Mouse (Mus musculus): ENCODE measurements around the gene D17H6S53E. TPM values are rescaled to one million over a fixed set of nuclear protein-coding genes. Genes with fewer than 3 reads are reported as not detected.

D17H6S53E gene
- total RNA-seq, 4 experiments from 2014 or later = 29.3 to 41.2 (median 39.6) TPM

DNA sequence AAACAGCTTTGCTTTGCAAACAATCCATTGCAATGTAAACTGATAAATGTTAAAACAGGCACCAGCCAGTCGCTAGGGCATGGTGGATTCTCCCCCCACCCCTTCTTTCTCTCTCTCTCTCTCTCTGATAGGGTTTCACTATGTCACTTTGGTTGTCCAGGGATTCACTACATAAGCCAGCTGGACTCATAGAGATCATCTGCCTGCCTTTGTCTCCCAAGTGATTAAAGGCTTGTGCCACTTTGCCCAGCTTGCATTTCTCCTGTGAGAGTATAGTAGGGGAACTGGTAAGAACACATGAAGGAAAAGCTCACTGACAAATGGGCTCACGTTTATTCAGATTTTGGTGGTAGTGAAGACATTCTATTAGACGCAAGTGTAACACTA, 6.0 kb downstream of the D17H6S53E start:
- DNase-seq = no peak

DNA sequence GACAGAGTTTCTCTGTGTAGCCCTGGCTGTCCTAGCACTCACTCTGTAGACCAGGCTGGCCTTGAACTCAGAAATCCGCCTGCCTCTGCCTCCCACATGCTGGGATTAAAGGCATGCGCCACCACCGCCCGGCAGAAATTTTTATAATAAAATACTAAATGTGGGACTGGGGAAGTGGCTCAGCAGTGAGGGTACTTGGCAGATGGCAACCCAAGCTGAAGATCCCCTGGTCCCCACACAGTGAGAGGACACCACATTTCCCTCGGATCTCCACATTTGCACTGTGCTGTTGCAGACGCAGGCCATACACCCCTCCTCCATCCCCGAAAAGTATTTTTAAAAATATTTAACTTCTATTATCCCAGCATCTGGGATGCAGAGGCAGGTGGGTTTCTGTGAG, 7.3 kb downstream of the D17H6S53E start:
- no peak for DNase-seq

DNA sequence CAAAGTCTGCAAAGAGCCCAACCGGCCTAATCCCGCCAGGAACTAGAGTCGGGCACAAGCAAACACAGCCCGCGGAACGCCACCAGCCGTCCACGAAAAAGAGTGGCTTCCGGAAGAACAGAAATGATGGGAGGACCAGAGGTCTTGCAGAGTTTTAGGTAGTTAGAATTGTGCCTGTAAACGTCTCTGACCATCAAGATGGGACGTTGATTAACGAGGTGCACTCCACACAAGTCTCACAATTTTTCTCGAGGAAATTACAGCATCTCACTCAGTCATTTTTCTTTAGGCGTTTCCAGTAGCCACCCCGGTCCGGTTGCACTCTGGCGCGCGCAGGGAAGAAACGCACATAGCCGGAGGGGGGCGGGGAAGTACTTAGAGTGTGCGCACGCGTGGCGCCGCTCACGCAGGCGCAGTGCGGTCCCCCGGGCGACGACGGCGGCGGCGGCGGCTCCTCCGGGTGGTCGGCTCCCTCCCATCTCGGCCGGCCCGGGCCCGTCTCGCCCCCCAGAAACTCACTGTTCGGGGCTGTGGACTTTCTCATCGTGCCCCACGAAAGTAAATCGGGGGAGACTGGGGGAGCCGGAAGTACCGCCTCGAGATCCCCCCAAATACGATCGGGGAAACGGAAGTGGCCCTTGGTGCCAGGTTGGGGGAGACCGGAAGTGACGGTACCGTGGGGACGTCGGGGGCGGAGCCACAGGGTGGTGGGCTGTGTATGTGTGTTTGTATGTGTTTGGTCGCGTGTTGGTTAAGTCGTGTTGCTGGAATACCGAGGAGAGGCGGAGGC, 8.8 kb downstream of the D17H6S53E start, which contains the start of gene Bag6:
Gene Bag6 (plus strand): TSS at position 378 of the 790 bp plus-strand sequence.
- peak; percentile 91 for DNase-seq

DNA sequence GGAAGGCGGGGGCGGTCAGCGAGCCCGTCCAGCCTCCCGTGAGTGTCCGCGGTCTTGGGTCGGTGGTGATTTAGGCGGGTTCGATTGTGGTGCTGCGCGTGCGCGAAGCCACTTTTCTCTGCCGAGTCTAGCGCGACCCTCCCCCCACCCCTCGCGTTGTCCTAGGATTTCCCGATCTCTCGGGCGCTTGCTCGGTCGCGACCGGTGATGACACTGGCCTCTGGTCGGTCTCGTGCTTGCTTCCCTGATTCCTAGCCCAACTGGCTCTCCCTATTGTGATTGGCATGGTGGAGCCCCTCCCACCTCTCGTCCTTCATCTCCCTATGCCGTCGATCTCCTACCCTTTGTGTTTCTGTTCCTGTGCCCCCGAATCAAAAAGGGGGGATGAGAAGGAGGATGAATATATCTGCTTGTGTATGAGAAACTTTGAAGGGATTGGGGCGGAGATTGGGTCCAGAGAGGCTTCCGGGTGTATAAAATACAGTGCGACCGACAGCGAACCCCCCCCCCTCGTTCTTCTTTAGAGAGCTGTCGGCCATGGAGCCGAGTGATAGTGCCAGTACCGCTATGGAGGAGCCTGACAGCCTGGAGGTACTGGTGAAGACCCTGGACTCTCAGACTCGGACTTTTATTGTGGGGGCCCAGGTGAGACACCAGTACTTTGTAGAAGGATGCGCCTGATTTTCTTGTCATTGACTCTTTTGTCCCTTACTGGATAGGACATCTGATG, 9.6 kb downstream of the D17H6S53E start:
- DNase-seq = no peak

DNA sequence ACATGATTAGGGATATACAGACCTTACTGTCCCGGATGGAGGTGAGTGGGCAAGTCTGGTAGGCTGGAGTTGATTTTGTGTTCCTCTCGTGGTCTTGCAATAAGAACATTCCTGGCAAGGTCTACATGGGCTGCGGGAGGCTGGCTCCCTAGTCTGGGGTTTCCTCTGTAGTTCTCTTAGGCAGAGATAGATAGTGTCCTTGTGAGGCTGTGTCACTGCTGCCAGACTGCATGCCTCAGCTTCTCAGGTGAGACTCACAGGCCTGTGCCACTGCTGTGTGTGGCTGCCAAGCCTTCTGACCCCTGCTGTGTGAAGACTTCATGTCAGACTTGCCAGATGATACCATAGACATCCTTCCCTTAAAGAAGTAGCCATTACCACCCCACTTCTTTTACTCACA, 13.1 kb downstream of the D17H6S53E start:
- no peak for DNase-seq

DNA sequence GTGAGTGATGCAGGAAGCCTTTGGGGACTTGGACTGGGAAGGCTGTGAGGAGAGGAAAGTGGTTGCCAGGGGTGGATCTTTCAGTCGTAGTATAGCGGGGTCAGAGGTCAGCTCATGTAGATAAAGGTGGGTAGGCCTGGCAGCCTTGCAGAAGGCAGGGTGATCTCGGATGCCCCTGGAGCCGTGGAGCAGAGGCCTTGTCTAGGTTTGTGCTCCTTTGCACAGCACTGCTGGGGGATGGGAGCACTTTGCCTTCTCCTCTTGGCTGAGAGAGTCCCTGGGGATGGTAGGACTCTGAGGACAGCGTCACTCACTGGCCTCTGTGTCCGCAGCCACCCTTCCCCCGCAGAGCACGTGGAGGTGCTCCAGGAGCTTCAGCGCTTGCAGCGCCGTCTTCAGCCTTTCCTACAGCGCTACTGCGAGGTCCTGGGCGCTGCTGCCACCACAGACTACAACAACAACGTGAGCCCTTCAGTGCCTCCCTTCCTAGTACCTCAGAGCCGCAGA, 14.4 kb downstream of the D17H6S53E start:
- DNase-seq = no peak

DNA sequence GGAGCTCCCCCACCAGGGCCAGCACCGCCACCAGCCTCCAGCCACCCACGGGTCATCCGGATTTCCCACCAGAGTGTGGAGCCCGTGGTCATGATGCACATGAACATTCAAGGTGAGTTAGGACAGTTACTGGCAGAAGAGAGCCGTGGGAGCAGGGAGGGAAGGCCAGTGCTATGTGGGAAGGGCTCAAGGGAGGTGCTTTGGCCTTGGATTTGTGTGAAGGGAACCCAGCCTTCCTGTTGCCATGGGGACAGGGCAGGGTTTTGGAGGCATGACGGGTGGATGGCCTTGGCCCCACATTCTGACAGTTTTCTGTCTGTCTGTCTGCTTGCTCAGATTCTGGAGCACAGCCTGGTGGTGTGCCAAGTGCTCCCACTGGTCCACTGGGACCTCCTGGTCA, 15.8 kb downstream of the D17H6S53E start:
- DNase-seq = peak; percentile 93

DNA sequence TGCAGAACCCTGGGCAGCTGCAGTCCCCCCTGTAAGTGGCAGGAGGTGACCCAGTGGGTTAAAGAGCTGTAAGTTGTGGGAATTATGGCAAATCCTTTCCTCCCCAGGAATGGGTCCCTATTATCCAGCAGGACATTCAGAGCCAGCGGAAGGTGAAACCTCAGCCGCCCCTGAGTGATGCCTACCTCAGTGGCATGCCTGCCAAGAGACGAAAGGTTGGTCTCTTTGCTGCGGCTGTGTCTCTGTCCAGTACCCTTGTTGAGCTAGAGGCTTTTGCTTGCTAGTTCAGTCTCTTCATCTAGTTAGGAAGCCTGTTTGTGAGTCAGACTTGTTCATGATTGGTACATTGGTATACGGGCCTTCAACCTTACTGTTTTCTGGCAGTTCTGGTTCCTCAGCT, 20.0 kb downstream of the D17H6S53E start:
- DNase-seq = no peak

DNA sequence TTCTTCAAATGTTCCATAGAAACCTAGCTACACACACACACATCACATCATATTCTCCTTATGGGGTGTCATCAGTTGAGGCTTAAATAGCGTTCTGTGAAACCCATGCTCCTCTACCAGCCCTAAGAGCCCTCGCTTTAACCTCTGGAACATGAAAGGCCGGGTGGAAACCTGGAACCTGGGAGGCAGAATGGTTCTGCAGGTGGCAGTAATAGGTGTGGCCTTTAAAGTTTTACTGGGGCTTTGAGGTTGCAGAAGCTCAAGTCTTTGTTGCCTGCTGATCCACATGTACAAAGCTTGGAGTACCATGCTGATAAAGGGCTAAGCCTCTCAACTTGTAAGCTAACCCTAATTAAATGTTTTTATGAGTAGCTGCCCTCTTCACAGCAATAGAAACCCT, 21.2 kb downstream of the D17H6S53E start:
- DNase-seq = no peak

DNA sequence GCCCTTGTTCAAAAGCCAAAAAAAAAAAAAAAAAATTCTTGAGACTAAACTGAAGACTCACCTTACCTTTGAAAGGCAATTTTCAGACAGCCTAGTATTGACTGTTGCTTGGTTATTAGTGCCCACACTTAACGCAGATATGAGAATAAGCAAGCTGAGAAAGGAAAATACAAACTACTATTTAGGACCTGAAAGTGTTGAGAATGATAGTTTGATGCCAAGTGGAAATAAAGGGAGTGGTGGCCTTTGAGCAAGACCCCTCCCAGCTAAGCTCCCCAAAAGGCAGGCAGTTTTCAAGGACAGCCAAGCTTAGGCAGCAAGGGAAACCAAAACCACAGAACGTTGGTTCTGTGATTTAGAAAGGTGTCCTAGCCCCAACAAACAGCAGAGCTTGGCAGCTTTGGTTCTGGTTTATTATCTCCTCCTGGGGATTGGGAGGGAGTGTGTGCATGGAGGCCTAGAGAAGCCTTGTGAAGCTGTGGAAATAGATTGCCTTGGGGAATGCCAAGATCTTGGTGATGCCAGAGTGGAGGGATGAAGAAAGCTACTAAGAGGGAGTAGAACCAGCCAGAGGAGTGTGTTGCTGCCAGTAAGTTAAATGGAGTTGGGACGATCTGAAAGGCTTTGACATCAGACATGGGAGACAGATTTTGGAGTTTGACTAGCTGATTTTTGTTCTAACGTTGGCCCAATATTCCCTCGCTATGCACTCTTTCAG, 21.9 kb downstream of the D17H6S53E start:
- DNase-seq = no peak

DNA sequence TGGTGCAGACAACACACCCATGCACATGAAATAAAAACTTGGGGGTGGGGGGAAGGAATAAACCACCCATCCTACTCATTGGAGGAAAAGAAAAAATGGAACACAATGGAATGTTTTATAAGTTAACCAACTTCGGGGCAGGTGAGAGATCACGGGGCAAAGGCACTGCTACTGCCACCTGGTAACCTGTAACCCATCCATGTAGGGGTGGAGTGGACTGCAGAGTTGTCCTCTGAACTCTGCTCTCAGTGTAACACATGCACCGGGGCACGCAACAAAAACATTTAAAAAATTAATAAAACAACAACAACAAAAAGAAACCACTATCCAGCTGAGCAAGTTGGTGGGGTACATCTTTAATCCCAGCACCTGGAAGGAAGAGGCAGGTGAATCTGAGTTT, 25.9 kb downstream of the D17H6S53E start:
- no peak for DNase-seq

DNA sequence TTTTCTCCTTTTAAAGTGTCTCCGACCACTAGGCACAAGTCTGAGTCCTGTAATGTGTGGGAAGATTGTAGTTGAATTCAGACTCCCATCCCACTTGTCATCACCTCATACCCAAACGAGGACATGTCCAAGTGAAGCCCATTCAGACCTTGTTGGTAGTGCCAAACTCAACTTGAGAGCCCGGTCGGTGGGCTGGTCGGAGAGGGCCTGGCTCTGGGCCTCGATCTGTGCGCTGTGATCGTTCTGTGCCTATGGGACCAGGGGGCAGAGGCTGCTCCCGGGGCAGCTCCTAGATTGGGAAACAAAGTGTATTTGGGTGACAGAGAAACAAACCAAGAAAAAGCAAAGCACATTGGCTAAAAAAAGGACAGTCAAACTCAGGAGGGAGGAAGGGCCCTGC, 26.9 kb downstream of the D17H6S53E start:
- DNase-seq = no peak

DNA sequence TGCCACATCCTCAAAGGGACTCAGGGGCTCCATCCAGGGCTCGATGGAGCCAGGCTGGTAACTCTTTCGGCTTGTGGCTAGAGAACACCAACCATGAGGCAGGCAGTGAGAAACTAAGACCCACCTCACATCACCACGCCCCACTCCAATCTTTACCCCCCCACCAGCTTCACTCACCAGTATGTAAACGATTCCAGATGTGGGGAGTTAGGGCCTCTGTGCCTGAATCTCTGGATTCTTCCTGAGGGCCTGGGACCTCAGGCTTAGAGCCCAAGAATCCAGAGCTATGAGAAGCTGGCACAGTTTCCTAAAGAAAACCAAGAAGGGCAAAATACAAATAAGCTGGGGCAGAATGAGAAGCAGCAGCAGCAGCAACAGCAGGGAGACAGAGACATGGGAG, 27.8 kb downstream of the D17H6S53E start:
- DNase-seq = no peak

DNA sequence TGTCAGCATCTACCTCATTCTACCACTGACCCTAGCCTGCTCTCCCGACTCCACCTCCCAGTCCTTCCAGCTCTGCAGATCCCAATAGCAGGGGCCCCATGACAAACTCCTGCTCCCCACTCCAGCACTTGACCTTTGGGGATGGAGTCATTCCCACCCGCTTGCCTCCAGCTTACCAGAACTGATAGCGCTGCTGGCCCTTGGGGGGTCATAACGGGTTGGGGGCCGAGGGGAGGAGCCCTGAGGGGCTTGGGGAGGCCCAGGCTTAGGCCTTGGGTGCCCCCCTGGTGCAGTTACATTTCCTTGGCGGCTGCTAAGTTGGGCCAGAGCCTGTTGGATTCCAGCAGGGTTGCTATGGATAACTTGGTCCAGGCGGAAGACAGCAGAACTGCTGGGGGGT, 28.4 kb downstream of the D17H6S53E start:
- DNase-seq = no peak

DNA sequence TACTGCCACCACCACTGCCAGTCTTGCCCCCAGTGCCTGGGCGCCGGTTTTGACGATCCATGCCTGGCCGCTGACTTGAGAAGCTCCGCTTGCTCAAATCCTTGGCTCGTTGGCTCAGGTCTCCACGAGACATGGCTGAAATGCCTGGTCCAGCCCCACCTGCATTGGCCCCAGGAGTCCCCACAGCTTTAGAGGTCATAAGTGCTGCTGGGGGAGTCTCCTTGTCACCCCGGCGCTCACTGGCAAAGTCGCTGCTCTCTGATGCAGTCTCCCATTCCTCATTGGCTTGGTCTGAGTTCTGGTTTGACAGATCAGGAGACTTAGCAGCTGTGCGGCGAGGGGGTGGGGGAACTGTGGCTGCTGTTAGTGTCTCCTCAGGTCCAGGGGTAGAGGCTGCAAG, 29.3 kb downstream of the D17H6S53E start:
- DNase-seq = no peak

DNA sequence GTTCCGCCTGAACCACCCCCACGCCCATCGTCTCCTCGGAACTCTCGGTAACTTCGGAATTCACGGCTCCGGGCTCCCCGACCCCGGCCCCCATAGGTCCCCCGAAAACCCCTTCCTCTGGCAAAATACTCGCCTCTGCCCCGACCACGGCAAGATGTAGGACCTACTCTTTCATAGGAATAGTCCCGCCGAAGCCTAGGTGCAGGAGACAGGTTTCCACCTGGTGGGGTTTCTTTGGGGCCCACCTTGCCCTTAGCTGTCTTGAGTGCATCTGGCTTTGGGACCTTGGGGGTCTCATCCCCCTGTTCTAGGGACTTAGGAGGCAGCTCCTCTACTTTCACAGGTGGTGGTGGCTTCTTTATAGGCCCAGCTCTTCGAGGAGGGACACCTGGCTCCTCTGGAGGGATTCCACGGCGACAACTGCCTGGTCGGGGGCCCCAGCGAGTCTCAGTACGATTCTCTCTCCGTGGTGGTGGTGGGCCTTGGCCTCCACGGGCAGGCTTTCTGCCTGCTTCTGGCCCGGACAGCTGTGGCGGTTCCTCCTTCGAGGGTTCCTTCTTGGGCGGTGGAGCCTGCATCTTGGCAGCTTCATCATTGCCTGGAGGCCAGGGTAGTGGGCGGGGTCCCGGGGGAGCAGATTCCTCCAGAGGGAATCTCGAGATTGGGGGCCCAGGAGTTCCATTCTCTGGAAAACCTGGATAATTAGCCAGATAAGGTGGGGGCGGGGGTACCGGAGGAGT, 30.5 kb downstream of the D17H6S53E start:
- no peak for DNase-seq

DNA sequence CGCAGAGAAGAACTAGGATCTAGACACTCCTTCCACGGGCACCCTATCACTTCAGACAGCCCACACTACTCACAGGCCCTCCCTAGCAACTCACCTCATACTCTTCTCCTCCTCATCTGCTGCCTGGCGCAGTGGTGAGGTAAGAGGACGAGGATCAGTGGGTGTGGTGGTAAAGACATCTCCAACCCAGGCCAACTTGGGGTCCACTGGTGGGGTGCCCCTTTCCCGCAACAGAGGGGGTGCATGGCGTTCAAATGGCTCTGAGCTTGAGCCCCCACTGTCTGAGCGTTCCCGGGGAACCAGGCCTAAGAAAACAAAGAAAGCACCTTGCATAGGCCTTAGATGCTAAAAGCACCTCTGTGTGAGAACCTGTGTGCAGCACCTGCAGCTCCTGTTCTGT, 31.1 kb downstream of the D17H6S53E start:
- DNase-seq = no peak

DNA sequence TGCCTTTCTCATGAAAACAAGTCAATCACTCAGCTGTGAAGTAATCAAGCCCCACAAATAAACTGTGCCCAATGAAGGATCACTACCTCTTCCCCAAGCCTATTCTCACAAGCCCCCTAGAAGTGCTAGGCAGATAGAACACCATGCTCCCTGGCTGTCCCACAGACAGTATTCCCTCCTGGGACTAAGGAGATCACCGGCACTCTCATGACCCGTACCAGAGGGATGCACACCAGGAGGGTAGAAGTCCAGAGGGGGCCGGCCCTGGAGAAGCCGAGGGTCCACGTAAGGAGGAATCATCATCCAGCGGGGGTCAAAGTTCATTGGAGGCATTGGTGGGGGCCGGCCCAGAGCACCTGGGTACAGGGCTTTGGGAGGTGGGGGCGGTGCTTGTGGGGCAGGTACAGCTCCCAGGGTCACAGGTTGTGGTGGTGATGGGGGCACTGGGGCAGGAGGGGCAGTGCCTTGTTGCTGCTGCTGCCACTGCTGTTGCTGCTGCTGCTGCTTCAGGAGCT, 31.5 kb downstream of the D17H6S53E start:
- DNase-seq = no peak

DNA sequence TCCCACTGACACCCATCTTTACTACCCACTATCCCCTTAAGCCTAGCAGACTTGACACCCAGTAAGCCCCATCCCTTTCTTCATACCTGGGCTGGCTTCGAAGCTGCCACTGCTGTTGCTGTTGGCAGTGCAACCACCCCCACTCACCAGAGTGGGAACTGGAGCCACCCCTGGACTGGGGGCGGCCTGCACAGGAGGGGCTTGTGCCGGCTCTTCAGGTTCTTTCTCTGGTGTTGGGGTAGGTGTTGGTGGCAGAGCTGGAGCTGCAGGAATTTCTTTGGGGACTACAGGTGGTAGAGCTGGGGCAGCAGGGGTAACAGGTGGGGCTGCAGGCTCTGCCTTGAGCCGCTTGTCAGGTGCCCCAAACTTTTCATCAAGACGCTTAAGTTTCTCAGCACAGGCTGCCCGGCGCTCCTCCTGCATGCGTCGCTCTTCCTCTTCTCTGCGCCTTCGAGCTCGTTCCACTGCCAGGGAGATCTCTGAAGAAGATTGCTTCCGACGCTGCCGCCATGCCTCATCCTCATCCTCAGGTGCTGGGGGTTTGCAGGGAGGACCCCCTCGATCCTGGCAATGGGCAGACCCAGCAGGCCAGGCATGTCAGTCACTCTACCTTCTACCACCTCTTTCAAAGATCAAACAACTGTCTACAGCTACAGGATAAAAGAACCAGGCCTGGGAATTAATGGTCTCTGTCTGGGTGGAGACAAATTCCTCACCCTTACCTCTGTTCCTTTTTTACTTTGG, 32.8 kb downstream of the D17H6S53E start:
- no peak for DNase-seq

DNA sequence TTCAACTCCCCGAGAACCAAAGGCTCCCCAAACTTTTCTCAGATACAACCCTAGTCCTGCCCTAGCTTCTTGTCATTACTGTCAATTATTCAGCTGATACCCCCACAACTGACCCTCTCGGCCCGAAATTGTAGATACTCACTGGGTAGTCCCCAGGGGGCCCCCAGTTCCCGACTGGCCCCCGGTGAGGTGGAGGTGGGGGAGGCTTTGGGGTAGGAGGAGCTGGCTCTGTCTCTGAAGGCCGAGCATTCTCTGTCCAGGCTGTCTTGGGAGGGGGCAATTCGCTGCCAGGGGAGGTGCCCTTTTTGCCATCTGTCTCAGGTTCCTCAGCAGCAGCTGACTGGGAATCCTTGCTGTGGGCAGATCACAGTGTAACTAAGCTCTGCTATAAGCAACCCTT, 33.5 kb downstream of the D17H6S53E start:
- DNase-seq = no peak

DNA sequence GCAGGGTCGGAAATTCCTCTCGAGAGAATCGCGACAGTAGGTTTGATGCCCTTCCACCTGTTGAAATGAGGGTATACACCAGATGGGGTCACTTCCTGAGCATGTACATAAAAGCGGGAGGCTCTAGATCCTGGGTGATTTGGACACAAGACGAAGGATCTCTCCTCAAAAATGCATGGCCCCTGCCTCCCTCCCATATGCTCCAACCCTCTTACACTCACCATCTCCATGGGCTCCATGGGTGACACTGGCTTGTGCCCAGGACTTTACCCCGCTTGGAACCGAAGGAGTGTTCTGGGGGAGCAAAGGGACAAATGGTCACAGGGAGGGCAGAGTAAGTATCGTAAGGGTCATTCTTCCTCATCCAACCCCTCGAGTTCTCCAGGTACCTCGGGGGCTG, 35.2 kb downstream of the D17H6S53E start:
- no peak for DNase-seq

DNA sequence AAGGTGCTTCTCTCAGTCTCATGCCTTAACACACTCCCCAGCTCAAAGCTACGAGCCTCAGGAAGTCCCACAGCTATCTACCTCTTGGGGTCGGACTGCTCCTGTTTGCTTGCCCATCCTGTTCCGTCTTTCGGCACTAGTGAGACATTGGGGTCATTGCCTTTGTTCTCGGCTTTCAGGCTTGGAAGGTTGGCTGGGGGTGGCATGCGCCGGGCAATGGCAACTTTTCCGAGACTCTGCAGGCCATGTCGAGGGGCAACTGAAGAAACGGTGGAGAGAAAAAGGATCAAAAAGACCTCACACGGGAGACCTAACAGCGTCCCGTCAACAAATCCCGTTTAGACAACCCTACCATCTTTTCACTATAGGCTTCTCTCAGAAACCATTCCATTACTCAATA, 35.9 kb downstream of the D17H6S53E start:
- no peak for DNase-seq
